Mouse (Mus musculus) CH12.LX (cell line): ENCODE results near the gene Sh2b1. TPM values are rescaled to one million over a fixed set of nuclear protein-coding genes. Genes with fewer than 3 reads are reported as not detected.

Experiments used
- DNase-seq: peaks from one replicate; pipeline ENCODE4 v3.0.0-alpha.2; 2013; ENCODE audit errors: extremely low read depth
- H3K27ac ChIP-seq: 2 replicates; pipeline ENCODE4 v1.5.1; 2012; ENCODE audit warnings: low read depth, mild to moderate bottlenecking, control low read depth, moderate library complexity; ENCODE audit not compliant: insufficient read depth
- H3K27me3 ChIP-seq: replicated peaks from 2 replicates; pipeline ENCODE3; 2012; ENCODE audit warnings: inconsistent platforms
- H3K36me3 ChIP-seq, 2 experiments: replicated peaks in 1 of 2; 2 replicates each; pipeline versions ENCODE3 to v1.6.1; 2012; ENCODE audit warnings: inconsistent platforms in 1 of 2, low read length in 1 of 2, mild to moderate bottlenecking in 1 of 2, mixed read lengths in 1 of 2, moderate library complexity in 1 of 2; ENCODE audit not compliant: control insufficient read depth in 1 of 2, insufficient read depth in 1 of 2
- H3K4me1 ChIP-seq, 2 experiments: 2 replicates each; pipeline ENCODE4 v1.6.1; 2012; ENCODE audit warnings: inconsistent platforms in 1 of 2, moderate library complexity in 1 of 2; ENCODE audit not compliant: insufficient read depth in 2 of 2, control insufficient read depth in 1 of 2
- H3K4me2 ChIP-seq: 2 replicates; pipeline ENCODE4 v1.6.1; 2012; ENCODE audit warnings: low read depth, mild to moderate bottlenecking, control low read depth; ENCODE audit not compliant: poor library complexity, insufficient read depth, severe bottlenecking
- H3K4me3 ChIP-seq, 3 experiments: fragments of 150-350 bp in 1 of 3; sonication (generic) in 1 of 3; replicated peaks in 1 of 3; 2 replicates each; pipeline versions ENCODE3 to v1.5.1; 2011 to 2012; ENCODE audit warnings: low read depth in 2 of 3, low read length in 2 of 3, mild to moderate bottlenecking in 2 of 3, moderate library complexity in 2 of 3, control low read depth in 1 of 3, improper control_type of control experiment in 1 of 3, inconsistent platforms in 1 of 3, mixed read lengths in 1 of 3; ENCODE audit not compliant: poor library complexity in 1 of 3
- H3K79me2 ChIP-seq: replicated peaks from 2 replicates; pipeline ENCODE4 v1.6.1; 2012; ENCODE audit warnings: mild to moderate bottlenecking, moderate library complexity; ENCODE audit not compliant: control insufficient read depth, poor library complexity, insufficient read depth, severe bottlenecking; ENCODE audit errors: extremely low read depth
- H3K9ac ChIP-seq: 2 replicates; pipeline ENCODE4 v1.6.1; 2012; ENCODE audit warnings: low read depth, mild to moderate bottlenecking, control low read depth, moderate library complexity; ENCODE audit not compliant: insufficient read depth
- H3K9me3 ChIP-seq: replicated peaks from 2 replicates; pipeline ENCODE3; 2012; ENCODE audit warnings: low read length, inconsistent platforms, mixed read lengths
- BHLHE40 ChIP-seq: IDR thresholded peaks from 2 replicates; pipeline ENCODE4 v1.6.1; 2011; ENCODE audit warnings: mild to moderate bottlenecking, low read depth, low read length, improper control_type of control experiment
- CHD1 ChIP-seq: IDR thresholded peaks from 2 replicates; pipeline ENCODE4 v1.6.1; 2012; ENCODE audit warnings: low read depth, low read length, improper control_type of control experiment, inconsistent platforms
- CTCF ChIP-seq, 2 experiments: IDR thresholded peaks in 1 of 2; conservative IDR thresholded peaks in 1 of 2; 2 replicates each; pipeline ENCODE4 v1.5.1; 2011 to 2012; ENCODE audit warnings: low read depth in 2 of 2, low read length in 2 of 2, improper control_type of control experiment in 1 of 2, inconsistent platforms in 1 of 2, mild to moderate bottlenecking in 1 of 2, moderate library complexity in 1 of 2
- E2F4 ChIP-seq: IDR thresholded peaks from 2 replicates; pipeline ENCODE4 v1.6.1; 2011; ENCODE audit warnings: low read depth, low read length, improper control_type of control experiment; ENCODE audit not compliant: insufficient replicate concordance
- EP300 ChIP-seq: IDR thresholded peaks from 2 replicates; pipeline ENCODE4 v1.6.1; 2011; ENCODE audit warnings: low read length, improper control_type of control experiment
- ETS1 ChIP-seq: conservative IDR thresholded peaks from 2 replicates; pipeline ENCODE4 v1.6.1; 2012; ENCODE audit warnings: low read depth, mild to moderate bottlenecking, inconsistent platforms, low read length, improper control_type of control experiment, moderate library complexity
- GABPA ChIP-seq: IDR thresholded peaks from 2 replicates; pipeline ENCODE4 v1.6.1; 2012; ENCODE audit warnings: low read depth, low read length, improper control_type of control experiment, inconsistent platforms; ENCODE audit not compliant: insufficient replicate concordance
- HCFC1 ChIP-seq: IDR thresholded peaks from 2 replicates; pipeline ENCODE4 v1.6.1; 2012; ENCODE audit warnings: low read depth, mild to moderate bottlenecking, inconsistent platforms, low read length, improper control_type of control experiment
- IRF4 ChIP-seq: IDR thresholded peaks from 2 replicates; pipeline ENCODE4 v1.6.1; 2014; ENCODE audit warnings: low read depth, mild to moderate bottlenecking, inconsistent platforms, low read length, improper control_type of control experiment
- JUN ChIP-seq: IDR thresholded peaks from 2 replicates; pipeline ENCODE4 v1.6.1; 2011; ENCODE audit warnings: low read depth, mild to moderate bottlenecking, low read length, improper control_type of control experiment, moderate library complexity; ENCODE audit not compliant: insufficient read depth
- JUND ChIP-seq: conservative IDR thresholded peaks from 2 replicates; pipeline ENCODE4 v1.6.1; 2011; ENCODE audit warnings: low read depth, low read length, improper control_type of control experiment
- KAT2A ChIP-seq: IDR thresholded peaks from 2 replicates; pipeline ENCODE4 v1.6.1; 2012; ENCODE audit warnings: low read length, improper control_type of control experiment, inconsistent platforms; ENCODE audit not compliant: insufficient replicate concordance
- MAFK ChIP-seq: IDR thresholded peaks from 2 replicates; pipeline ENCODE4 v1.6.1; 2011; ENCODE audit warnings: low read length, improper control_type of control experiment; ENCODE audit not compliant: insufficient replicate concordance
- MAX ChIP-seq: IDR thresholded peaks from 2 replicates; pipeline ENCODE4 v1.6.1; 2011; ENCODE audit warnings: low read length, improper control_type of control experiment
- MAZ ChIP-seq: IDR thresholded peaks from 2 replicates; pipeline ENCODE4 v1.6.1; 2012; ENCODE audit warnings: low read depth, mild to moderate bottlenecking, inconsistent platforms, low read length, improper control_type of control experiment, moderate library complexity
- MEF2A ChIP-seq: IDR thresholded peaks from 2 replicates; pipeline ENCODE4 v1.6.1; 2014; ENCODE audit warnings: low read depth, mild to moderate bottlenecking, inconsistent platforms, low read length, improper control_type of control experiment, borderline replicate concordance
- MXI1 ChIP-seq: IDR thresholded peaks from 2 replicates; pipeline ENCODE4 v1.6.1; 2011; ENCODE audit warnings: mild to moderate bottlenecking, low read depth, low read length, improper control_type of control experiment
- MYC ChIP-seq: IDR thresholded peaks from 2 replicates; pipeline ENCODE4 v1.6.1; 2011; ENCODE audit warnings: low read depth, mild to moderate bottlenecking, improper control_type of control experiment, low read length
- NELFE ChIP-seq: IDR thresholded peaks from 2 replicates; pipeline ENCODE4 v1.6.1; 2011; ENCODE audit warnings: low read depth, low read length, improper control_type of control experiment
- NRF1 ChIP-seq: IDR thresholded peaks from 2 replicates; pipeline ENCODE4 v1.6.1; 2014; ENCODE audit warnings: low read depth, mild to moderate bottlenecking, inconsistent platforms, low read length, improper control_type of control experiment, moderate library complexity
- POLR2A ChIP-seq: IDR thresholded peaks from 2 replicates; pipeline ENCODE4 v1.6.1; 2011; ENCODE audit warnings: low read depth, mild to moderate bottlenecking, improper control_type of control experiment, low read length
- POLR2AphosphoS2 ChIP-seq: IDR thresholded peaks from 2 replicates; pipeline ENCODE4 v1.6.1; 2011; ENCODE audit warnings: low read depth, low read length, improper control_type of control experiment
- RAD21 ChIP-seq: IDR thresholded peaks from 2 replicates; pipeline ENCODE4 v1.6.1; 2011; ENCODE audit warnings: low read depth, mild to moderate bottlenecking, low read length, improper control_type of control experiment, moderate library complexity
- RCOR1 ChIP-seq: conservative IDR thresholded peaks from 2 replicates; pipeline ENCODE4 v1.6.1; 2012; ENCODE audit warnings: low read depth, mild to moderate bottlenecking, inconsistent platforms, low read length, improper control_type of control experiment
- SMC3 ChIP-seq: IDR thresholded peaks from 2 replicates; pipeline ENCODE4 v1.6.1; 2011; ENCODE audit warnings: low read depth, low read length, improper control_type of control experiment
- TBP ChIP-seq: conservative IDR thresholded peaks from 2 replicates; pipeline ENCODE4 v1.6.1; 2011; ENCODE audit warnings: low read depth, low read length, improper control_type of control experiment
- TCF12 ChIP-seq: IDR thresholded peaks from 2 replicates; pipeline ENCODE4 v1.6.1; 2014; ENCODE audit warnings: low read depth, mild to moderate bottlenecking, inconsistent platforms, low read length, improper control_type of control experiment
- USF1 ChIP-seq: IDR thresholded peaks from 2 replicates; pipeline ENCODE4 v1.6.1; 2014; ENCODE audit warnings: low read depth, mild to moderate bottlenecking, inconsistent platforms, low read length, improper control_type of control experiment
- ZNF384 ChIP-seq: IDR thresholded peaks from 2 replicates; pipeline ENCODE4 v1.6.1; 2012; ENCODE audit warnings: low read depth, low read length, improper control_type of control experiment, inconsistent platforms
- dilution Hi-C: fragments of 300-500 bp; cut with MboI; formaldehyde crosslinking; loops from 2 replicates; pipeline ENCODE4 v1.14.3; 2020; ENCODE audit warnings: low sequenced_read_pairs; ENCODE audit not compliant: extremely low pct_unique_long_range_greater_than_20kb, extremely low pct_ligation_motif_present
- in situ Hi-C: fragments of 300-500 bp; cut with MboI; formaldehyde crosslinking; loops from 3 replicates; pipeline ENCODE4 v1.14.3; 2019; ENCODE audit warnings: low sequenced_read_pairs, low pct_ligation_motif_present, low pct_unique_long_range_greater_than_20kb, mixed read lengths
- polyA plus RNA-seq: library from polyadenylated mRNA; unstranded; fragments of >175 nt; gene quantifications from 2 replicates; pipeline ENCODE4 v1.2.1, GENCODE M21; 2012; ENCODE audit warnings: low read depth; ENCODE audit not compliant: insufficient read length
- total RNA-seq, 2 experiments: library from RNA; depleted of rRNA; stranded (reverse); fragments of 300-350 nt in 1 of 2; fragments of >200 nt in 1 of 2; gene quantifications; 2 replicates each; pipeline ENCODE4 v1.2.3; 2012 to 2014

Sh2b1 gene
- total and polyA plus RNA-seq, 3 experiments, result 5.2 to 31.3 (median 13.4) TPM

- TF ChIP-seq TCF12 (0 out of 2 replicates have a peak, but pooled peaks have one; percentile 43), ZNF384 (no peak), NRF1 (no peak)
These were observed 51.1 kb downstream of the Sh2b1 start (continued) for GRCm38 (mm10) chr7:126424161-126424560.

GRCm38 (mm10) chr7:126421756-126422155, 53.5 kb downstream of the Sh2b1 start:
- Histone ChIP-seq H3K9ac (no peak overlapping the region), H3K27me3 (no peaks in the 10 kb centered on the region), H3K9me3 (peaks cover 19% of the 10 kb centered on the region), H3K79me2 (no peaks in the 10 kb centered on the region), H3K36me3 (peaks cover 0 to 12% of the 10 kb centered on the region in 2 experiments), H3K4me3 (no peak overlapping the region), H3K4me2 (no peak overlapping the region), H3K4me1 (peaks cover 14 to 50% of the 10 kb centered on the region in 2 experiments; a peak in 3 of 4 replicates), H3K27ac (no peak overlapping the region)
- in situ Hi-C loops, result no loop called here
- DNase-seq, result peak; percentile 41
- TF ChIP-seq KAT2A, result no peak
- no peak for TF ChIP-seq CTCF (conservative IDR thresholded peaks at IDR 0.05 in 1 of 2, IDR thresholded peaks at IDR 0.05 in 1 of 2; ENCODE audit: low read depth in 2 of 2, low read length in 2 of 2)
- no peak for TF ChIP-seq USF1
- TF ChIP-seq MEF2A, result no peak
- peak; percentile 53; the same call in 1 of the 2 replicates for TF ChIP-seq IRF4
- no peak for TF ChIP-seq TBP
- no peak for TF ChIP-seq NELFE
- TF ChIP-seq ETS1, result no peak
- TF ChIP-seq POLR2AphosphoS2, result no peak
- TF ChIP-seq MAX, result no peak
- no peak for TF ChIP-seq JUND
- no peak for TF ChIP-seq MAFK
- no peak for TF ChIP-seq MYC
- TF ChIP-seq RAD21, result no peak
- 0 out of 2 replicates have a peak, but pooled peaks have one; percentile 30 for TF ChIP-seq E2F4
- no peak for TF ChIP-seq BHLHE40
- dilution Hi-C loops, result no loop called here

- peaks cover 0 to 5% of the 10 kb centered on the region in 2 experiments for H3K36me3 ChIP-seq
- no peak for DNase-seq
- in situ Hi-C loops, result no loop called here
- H3K79me2 ChIP-seq, result peaks cover 15% of the 10 kb centered on the region
- no peak overlapping the region for H3K4me2 ChIP-seq
- peaks cover 13% of the 10 kb centered on the region for H3K9me3 ChIP-seq
- H3K4me3 ChIP-seq, result no peak overlapping the region
- no peaks in the 10 kb centered on the region for H3K27me3 ChIP-seq
- TF ChIP-seq KAT2A (no peak), ZNF384 (no peak), SMC3 (no peak), MAX (no peak), MXI1 (no peak), NRF1 (no peak), MAZ (no peak), CHD1 (no peak), RAD21 (no peak), JUN (no peak), RCOR1 (no peak), CTCF (conservative IDR thresholded peaks at IDR 0.05 in 1 of 2, IDR thresholded peaks at IDR 0.05 in 1 of 2; ENCODE audit: low read depth in 2 of 2, low read length in 2 of 2) (no peak), POLR2A (no peak), NELFE (no peak), HCFC1 (no peak), ETS1 (no peak), GABPA (no peak), EP300 (no peak), TBP (no peak)
- TF ChIP-seq, all 38 proteins: peak for 0
- Histone ChIP-seq H3K9ac (no peak overlapping the region), H3K27ac (peak overlapping the region; percentile 57; the same call in 1 of the 2 replicates), H3K4me1 (peaks cover 26 to 43% of the 10 kb centered on the region in 2 experiments)
- dilution Hi-C loops, result no loop called here
These were observed 56.7 kb downstream of the Sh2b1 start for GRCm38 (mm10) chr7:126418496-126418895.
